ENCODE assay signal across 35 mouse cellular contexts in the genomic region with DNA sequence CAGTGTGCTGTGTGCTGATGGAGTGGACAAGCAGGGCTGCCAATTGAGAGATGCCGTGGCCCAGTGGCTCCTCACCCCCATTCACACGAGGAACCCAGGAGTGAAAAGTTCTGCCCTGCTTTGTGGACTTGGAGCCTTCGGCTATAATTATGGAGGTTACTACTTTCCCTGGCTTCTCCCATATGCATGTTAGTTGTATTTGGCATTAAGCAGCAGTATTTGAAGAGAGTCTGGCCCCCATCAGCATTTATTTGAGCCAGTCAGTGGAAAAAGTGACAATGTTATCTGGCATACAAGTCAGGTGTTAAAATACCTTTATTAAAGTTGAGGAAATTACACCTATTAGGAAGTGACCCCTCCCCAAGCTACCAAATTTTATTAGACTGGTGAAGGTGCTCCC.
"Had no signal": no experiment of that assay in that cellular context is flagged by ENCODE, and none has a peak within 500 bp of the region (broad histone marks: within the 10 kb centered on the region; RNA-seq: fewer than 3 reads in every experiment).

No protein-coding gene starts in this region.

- DNase-seq: heart, postnatal 10 days; heart, postnatal 14 days; heart, postnatal 36 days; heart, postnatal 4 days; kidney, adult 11 months; kidney, adult 18-20 months; kidney, adult 2 months; kidney, adult 8-10 months; kidney, adult 9 months; kidney, postnatal 10 days; kidney, postnatal 14 days; kidney, postnatal 25 days; kidney, postnatal 36 days; kidney, postnatal 4 days; layer of hippocampus, adult 9-11 months; layer of hippocampus, postnatal 36 days had no signal

- ATAC-seq: hindbrain, embryonic 16.5 days; hindbrain, postnatal 0 days; inflammation-experienced regulatory T-cells, adult 6 months; intestine, embryonic 15.5 days; intestine, embryonic 16.5 days; intestine, postnatal 0 days had no signal

- H3K27ac ChIP-seq: heart, embryonic 10.5 days; heart, embryonic 13.5 days; heart, embryonic 15.5 days; hindbrain, embryonic 10.5 days; hindbrain, embryonic 12.5 days; hindbrain, embryonic 13.5 days; hindbrain, embryonic 14.5 days; hindbrain, embryonic 15.5 days; hindbrain, postnatal 0 days; intestine, embryonic 15.5 days; kidney, embryonic 15.5 days; kidney, postnatal 0 days; layer of hippocampus, adult 2 months had no signal

- H3K9me3 ChIP-seq: heart, embryonic 10.5 days; heart, embryonic 12.5 days; heart, embryonic 13.5 days; heart, embryonic 15.5 days; hindbrain, embryonic 10.5 days; hindbrain, embryonic 12.5 days; hindbrain, embryonic 13.5 days; hindbrain, embryonic 15.5 days; intestine, embryonic 15.5 days; kidney, embryonic 15.5 days had no signal

- H3K9ac ChIP-seq: heart, embryonic 12.5 days; heart, embryonic 13.5 days; heart, embryonic 15.5 days; hindbrain, embryonic 12.5 days; hindbrain, embryonic 13.5 days; hindbrain, embryonic 14.5 days; hindbrain, embryonic 15.5 days; intestine, embryonic 15.5 days; kidney, embryonic 15.5 days had no signal

- H3K36me3 ChIP-seq: heart, embryonic 10.5 days; heart, embryonic 12.5 days; heart, embryonic 13.5 days; heart, embryonic 15.5 days; hindbrain, embryonic 10.5 days; hindbrain, embryonic 12.5 days; hindbrain, embryonic 13.5 days; hindbrain, embryonic 15.5 days; intestine, embryonic 15.5 days; kidney, embryonic 15.5 days had no signal

- H3K4me3 ChIP-seq: heart, embryonic 10.5 days; heart, embryonic 12.5 days; heart, embryonic 13.5 days; heart, embryonic 15.5 days; hindbrain, embryonic 10.5 days; hindbrain, embryonic 12.5 days; hindbrain, embryonic 13.5 days; hindbrain, embryonic 15.5 days; intestine, embryonic 15.5 days; kidney, embryonic 15.5 days; layer of hippocampus, adult 2 months had no signal

- H3K4me1 ChIP-seq: heart, embryonic 10.5 days; heart, embryonic 12.5 days; heart, embryonic 13.5 days; heart, embryonic 15.5 days; hindbrain, embryonic 10.5 days; hindbrain, embryonic 12.5 days; hindbrain, embryonic 13.5 days; hindbrain, embryonic 15.5 days; intestine, embryonic 15.5 days; kidney, embryonic 15.5 days had no signal

- H3K4me2 ChIP-seq: heart, embryonic 11.5 days; heart, embryonic 12.5 days; heart, embryonic 13.5 days; heart, embryonic 15.5 days; hindbrain, embryonic 12.5 days; hindbrain, embryonic 13.5 days; hindbrain, embryonic 14.5 days; hindbrain, embryonic 15.5 days; intestine, embryonic 15.5 days; kidney, embryonic 15.5 days had no signal

- H3K27me3 ChIP-seq: heart, embryonic 12.5 days; heart, embryonic 13.5 days; heart, embryonic 15.5 days; hindbrain, embryonic 12.5 days; hindbrain, embryonic 13.5 days; hindbrain, embryonic 15.5 days; intestine, embryonic 15.5 days; kidney, embryonic 15.5 days had no signal
